Mouse (Mus musculus): ENCODE results near the gene Map3k9.

DNA sequence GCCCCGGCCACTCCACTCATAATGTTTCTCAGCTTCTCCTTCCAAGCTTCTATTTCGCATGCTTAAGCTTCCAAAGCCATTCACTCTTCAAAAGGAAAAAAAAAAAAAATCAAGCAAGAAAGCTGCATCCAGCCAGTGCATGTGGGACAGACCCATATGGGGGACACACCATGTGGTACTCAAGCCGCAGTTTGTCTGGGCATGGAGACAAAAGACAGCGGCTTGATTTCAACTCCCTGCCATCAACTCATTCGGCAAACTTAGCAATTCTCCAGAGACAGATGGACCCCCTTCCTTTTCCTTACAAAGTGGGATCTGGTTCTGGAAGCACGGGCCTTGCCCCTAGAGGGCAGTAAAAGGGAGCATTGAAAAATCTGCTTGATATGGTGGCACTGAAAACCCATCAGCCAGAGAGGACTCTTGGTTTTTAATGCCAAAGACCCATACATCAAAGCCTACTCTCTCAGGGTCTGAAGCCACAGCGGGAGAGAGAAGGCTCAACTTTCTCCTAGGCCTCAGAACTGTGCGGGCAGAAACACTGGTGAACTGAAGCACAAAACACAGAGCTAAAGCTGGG lies 54.6 kb downstream of the Map3k9 start:
- TF ChIP-seq GATA1 (IDR thresholded peaks at IDR 0.05; ENCODE audit: borderline replicate concordance, low read length), result no peak
- TF ChIP-seq FLI1 (IDR thresholded peaks at IDR 0.05; ENCODE audit: low read length), result no peak
